Mouse (Mus musculus) small intestine, adult 2 months (tissue): ENCODE data around the gene Per3. TPM values are rescaled to one million over a fixed set of nuclear protein-coding genes. Genes with fewer than 3 reads are reported as not detected.

Experiments
- H3K27ac ChIP-seq: fragments of 200-500 bp; 2 replicates; pipeline ENCODE4 v1.5.1; 2012; ENCODE audit warnings: low read depth, low read length, control low read depth, inconsistent platforms; ENCODE audit not compliant: insufficient read depth
- H3K27me3 ChIP-seq: fragments of 200-500 bp; 2 replicates; pipeline ENCODE4 v1.6.1; 2012; ENCODE audit warnings: mild to moderate bottlenecking, moderate library complexity, low read length, inconsistent platforms; ENCODE audit not compliant: control insufficient read depth, insufficient read depth
- H3K36me3 ChIP-seq: fragments of 200-500 bp; 2 replicates; pipeline ENCODE4 v1.6.1; 2012; ENCODE audit warnings: mild to moderate bottlenecking, low read length, control low read depth, inconsistent platforms; ENCODE audit not compliant: control insufficient read depth, insufficient read depth
- H3K4me1 ChIP-seq: fragments of 200-500 bp; 2 replicates; pipeline ENCODE4 v1.6.1; 2012; ENCODE audit warnings: low read length, inconsistent platforms, mixed read lengths; ENCODE audit not compliant: control insufficient read depth, insufficient read depth, insufficient read length
- H3K4me3 ChIP-seq: fragments of 200-500 bp; 2 replicates; pipeline ENCODE4 v1.5.1; 2012; ENCODE audit warnings: low read depth, mild to moderate bottlenecking, control low read depth, inconsistent platforms, low read length, moderate library complexity
- CTCF ChIP-seq: fragments of 200-500 bp; IDR thresholded peaks from 2 replicates; pipeline ENCODE4 v1.5.1; 2012; ENCODE audit warnings: low read depth, mild to moderate bottlenecking, control low read depth, inconsistent platforms, low read length, moderate library complexity, mixed read lengths; ENCODE audit not compliant: insufficient replicate concordance, insufficient read length; ENCODE audit errors: extremely low read depth
- POLR2A ChIP-seq: fragments of 200-500 bp; IDR thresholded peaks from 2 replicates; pipeline ENCODE4 v1.6.1; 2012; ENCODE audit warnings: low read depth, mild to moderate bottlenecking, control low read depth, inconsistent platforms, low read length, moderate library complexity
- WGBS: fragments of 180-500 bp; shearing (Covaris S2); methylation state at CpG from one replicate; pipeline ENCODE4 v1.1.7; 2018; 5-methylcytosine and 5-hydroxymethylcytosine counted together
- polyA plus RNA-seq: library from polyadenylated mRNA; depleted of rRNA; stranded (reverse); fragments of >200 nt; gene quantifications from 2 replicates; pipeline ENCODE4 v1.2.3, GENCODE M21; 2012; rRNA removed

Gene Per3
- 1.9 and 2.4 TPM in 2 replicates for polyA plus RNA-seq

DNA sequence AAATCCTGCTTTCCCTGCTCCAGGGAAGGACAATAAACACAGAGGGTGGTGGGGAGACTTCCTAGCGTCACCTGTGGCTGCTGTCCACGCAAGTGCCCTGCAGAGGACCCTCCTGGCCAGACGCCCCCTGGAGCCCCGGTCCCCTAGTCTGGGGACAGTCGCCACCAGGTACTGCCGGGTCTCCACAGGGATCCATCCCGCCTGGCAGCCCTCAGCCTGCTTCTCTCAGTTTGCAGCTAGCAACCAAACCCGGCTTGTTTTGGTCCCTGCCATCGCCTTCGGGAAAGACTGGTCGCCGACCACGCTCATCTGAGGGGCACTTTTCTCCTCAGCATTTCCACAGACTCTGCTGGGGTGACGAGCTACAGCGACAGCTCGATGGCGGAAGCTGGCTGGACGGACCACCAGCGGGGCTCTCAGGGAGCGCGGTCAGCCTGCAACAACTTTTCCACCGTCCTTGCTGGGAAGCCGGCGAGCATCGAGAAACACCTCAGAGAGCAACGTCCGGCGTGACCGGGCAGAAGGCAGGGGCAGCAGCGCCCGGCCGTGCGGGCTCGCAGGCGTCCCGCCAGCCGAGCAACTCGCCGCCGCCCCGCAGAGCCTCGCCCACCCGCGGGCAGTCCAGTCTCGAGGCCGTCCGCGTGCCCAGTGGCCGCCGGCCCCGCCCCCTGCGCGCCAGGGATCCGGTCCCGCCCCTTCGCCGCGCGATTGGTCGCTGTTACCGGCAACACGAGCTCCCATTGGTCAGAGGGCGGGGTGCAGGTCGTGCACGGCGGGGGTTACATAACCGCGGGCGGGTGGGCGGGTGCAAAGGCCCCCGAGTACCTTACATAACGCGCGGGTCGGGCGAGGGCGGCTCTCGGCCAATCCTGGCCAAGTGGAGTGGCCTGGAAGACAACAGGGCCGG is at the start of gene Per3:
TSS of gene Per3 (minus strand) at position 629 of the 907 bp plus-strand sequence.
- TF ChIP-seq POLR2A, result peak; percentile 83
- TF ChIP-seq CTCF, result no peak
- peak within 1 kb of the TSS; percentile 94 for H3K27ac ChIP-seq
- WGBS, result under 1% methylated on average over 78 of the region's 79 CpGs

GRCm38 (mm10) chr4:151089270-151089669 is 44.8 kb upstream of the Per3 start, which contains the start of gene Gm13090:
Gene Gm13090 (plus strand): TSS chr4:151089570.
- TF ChIP-seq CTCF, result no peak
- no peak for TF ChIP-seq POLR2A
- no peaks in the 10 kb centered on the region for H3K4me1 ChIP-seq
- H3K27me3 ChIP-seq, result no peaks in the 10 kb centered on the region
- H3K4me3 ChIP-seq, result no peak within 1 kb of the TSS
- no peaks in the 10 kb centered on the region for H3K36me3 ChIP-seq
- no peak within 1 kb of the TSS for H3K27ac ChIP-seq
- 85% methylated on average over 7 of the region's 7 CpGs for WGBS

More for the DNA sequence above, at the start of gene Per3:
- Histone ChIP-seq H3K4me1 (peaks cover 6% of the 10 kb centered on the region; the same call in 1 of the 2 replicates), H3K27me3 (no peaks in the 10 kb centered on the region), H3K36me3 (peaks cover 25% of the 10 kb centered on the region), H3K4me3 (peak within 1 kb of the TSS; percentile 73)

DNA sequence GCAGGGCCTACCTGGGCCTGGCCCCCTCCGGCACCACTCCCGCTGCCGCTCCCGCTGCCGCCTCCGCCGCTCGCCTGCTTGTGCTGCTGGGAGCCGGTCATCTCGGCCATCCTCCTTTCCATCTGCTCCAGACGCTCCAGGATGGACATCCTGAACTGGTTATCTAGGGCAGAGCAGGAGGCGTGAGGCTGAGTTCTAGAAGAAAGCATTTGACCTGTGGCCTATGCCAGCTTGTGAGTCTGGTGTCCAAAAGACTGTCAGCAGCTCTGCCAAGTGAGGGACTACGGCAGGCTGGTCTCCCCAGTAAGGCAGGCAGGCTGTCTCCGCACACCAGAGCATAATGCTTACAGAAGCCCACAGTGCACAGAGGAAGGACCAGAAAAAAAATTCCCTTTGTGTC is 44.4 kb upstream of the Per3 start:
- TF ChIP-seq CTCF (no peak), POLR2A (no peak)
- H3K36me3 ChIP-seq, result no peaks in the 10 kb centered on the region
- H3K27me3 ChIP-seq, result no peaks in the 10 kb centered on the region
- H3K4me3 ChIP-seq, result no peak overlapping the region
- H3K27ac ChIP-seq, result no peak overlapping the region
- WGBS, result 87% methylated on average over 14 of the region's 14 CpGs
- no peaks in the 10 kb centered on the region for H3K4me1 ChIP-seq

DNA sequence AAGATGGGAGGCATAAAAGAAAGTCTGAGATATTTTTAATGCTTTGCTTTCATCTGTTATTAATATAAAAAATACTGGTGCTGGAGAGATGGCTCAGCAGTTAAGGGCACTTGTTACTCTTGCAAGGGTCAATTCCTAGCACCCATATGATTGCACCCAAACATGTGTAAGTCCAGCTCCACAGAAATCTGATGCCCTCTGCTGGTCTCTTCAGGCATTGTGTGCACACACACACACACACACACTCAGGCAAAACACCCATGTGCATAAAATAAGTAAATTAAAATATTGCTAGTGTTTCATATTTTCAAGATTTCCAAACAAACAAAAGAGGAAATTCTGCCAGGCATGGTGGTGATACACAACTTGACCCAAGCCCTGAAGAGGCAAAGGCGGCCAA is 42.9 kb upstream of the Per3 start:
- Histone ChIP-seq H3K4me3 (no peak overlapping the region), H3K36me3 (no peaks in the 10 kb centered on the region), H3K4me1 (no peaks in the 10 kb centered on the region), H3K27me3 (no peaks in the 10 kb centered on the region), H3K27ac (no peak overlapping the region)
- TF ChIP-seq POLR2A (no peak), CTCF (no peak)
- WGBS, result 96% methylated on average over 1 of the region's 1 CpGs

- no peaks in the 10 kb centered on the region for H3K4me1 ChIP-seq
- H3K27me3 ChIP-seq, result no peaks in the 10 kb centered on the region
- no peak overlapping the region for H3K27ac ChIP-seq
- H3K36me3 ChIP-seq, result no peaks in the 10 kb centered on the region
- WGBS, result 76% methylated on average over 5 of the region's 5 CpGs
- H3K4me3 ChIP-seq, result no peak overlapping the region
- TF ChIP-seq POLR2A (no peak), CTCF (no peak)
Measured at GRCm38 (mm10) chr4:151083027-151083426, 38.6 kb upstream of the Per3 start.

- Histone ChIP-seq H3K36me3 (no peaks in the 10 kb centered on the region), H3K4me1 (no peaks in the 10 kb centered on the region; the same call in none of the 2 replicates), H3K4me3 (no peak overlapping the region), H3K27me3 (no peaks in the 10 kb centered on the region), H3K27ac (no peak overlapping the region)
- WGBS, result 91% methylated on average over 13 of the region's 13 CpGs
- no peak for TF ChIP-seq POLR2A
- no peak for TF ChIP-seq CTCF
Measured at GRCm38 (mm10) chr4:151081977-151082376, 37.5 kb upstream of the Per3 start.

- Histone ChIP-seq H3K36me3 (no peaks in the 10 kb centered on the region), H3K4me3 (no peak overlapping the region), H3K4me1 (no peaks in the 10 kb centered on the region; the same call in none of the 2 replicates), H3K27me3 (no peaks in the 10 kb centered on the region), H3K27ac (no peak overlapping the region)
- 51% methylated on average over 2 of the region's 2 CpGs for WGBS
- no peak for TF ChIP-seq CTCF
- TF ChIP-seq POLR2A, result no peak
Measured at GRCm38 (mm10) chr4:151081355-151081754, 36.9 kb upstream of the Per3 start.
